Mouse (Mus musculus) spleen, adult 18-20 months (tissue): ENCODE measurements at regions not wholly inside any gene's neighbourhood (a gene's known extent, or its start where the extent isn't known, plus 50 kb on each side); places are given as distances from the start of the nearest gene placed in this dataset.

Experiments
- DNase-seq, 2 experiments: peaks; one replicate each; pipeline ENCODE4 v3.0.0; 2022; ENCODE audit warnings: mixed read lengths in 2 of 2

DNA sequence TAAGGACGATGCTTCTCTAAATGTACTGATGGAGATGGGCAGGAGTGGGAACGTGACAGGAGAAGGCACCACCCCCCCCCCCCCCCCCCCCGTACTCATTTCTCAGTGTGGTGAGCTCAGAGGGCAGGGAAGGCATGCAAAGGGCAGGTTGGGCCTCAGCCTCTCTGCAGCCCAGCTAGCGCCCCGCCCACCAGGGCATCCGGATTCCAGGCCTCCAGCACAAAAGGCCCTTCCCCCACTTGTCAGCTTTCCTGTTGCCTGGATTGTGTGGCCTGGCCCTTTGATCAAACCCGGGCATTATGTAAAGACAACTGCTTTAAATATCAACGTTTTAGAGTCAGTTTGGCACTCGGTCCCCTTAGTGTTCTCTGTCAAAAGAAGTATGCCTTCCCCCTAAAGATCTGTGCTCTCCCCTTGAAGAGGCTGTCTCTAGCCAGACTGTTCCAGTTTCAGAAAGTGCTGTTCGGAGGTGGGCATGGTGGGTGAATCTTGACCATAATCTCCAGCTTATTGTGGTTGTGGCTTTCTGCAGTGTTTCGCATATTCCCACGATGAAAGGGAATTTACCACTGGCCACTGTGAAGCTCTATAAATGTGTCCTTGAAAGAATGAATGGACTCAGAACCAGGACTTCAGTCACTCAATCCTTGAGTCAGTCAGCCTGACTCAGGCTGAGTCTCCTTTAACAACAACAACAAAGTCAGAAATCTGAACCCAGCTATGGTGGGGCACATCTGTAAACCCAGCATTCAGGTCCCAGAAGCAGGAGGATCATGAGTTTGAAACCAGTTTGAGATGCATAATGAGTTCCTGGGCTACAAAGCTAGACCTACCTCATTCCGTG, 192.4 kb upstream of the Klf3 start:
- peak in 1 of 2 experiments; percentile 34 for DNase-seq

DNA sequence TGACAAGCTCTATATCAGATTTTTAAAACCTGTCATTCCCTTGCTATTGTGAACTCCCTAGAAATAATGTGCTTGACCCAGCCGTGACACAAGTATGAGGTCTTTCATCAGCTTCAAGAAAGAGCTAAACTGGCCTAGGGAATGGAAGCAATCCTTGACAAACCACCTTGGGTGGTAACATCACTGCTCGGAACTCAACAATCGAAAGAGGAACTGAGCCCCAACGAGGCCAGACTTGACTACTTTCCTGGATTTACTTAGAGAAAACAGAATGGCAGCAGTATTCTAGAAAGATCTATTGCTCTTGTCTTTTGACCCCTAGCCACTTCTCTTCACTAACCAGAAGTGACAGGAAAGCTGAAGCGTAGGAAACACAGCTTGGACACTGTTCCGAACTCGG, 191.2 kb upstream of the Klf3 start:
- DNase-seq, result no peak

GRCm38 (mm10) chr5:64613696-64614095, 189.5 kb upstream of the Klf3 start:
- DNase-seq, result no peak

GRCm38 (mm10) chr5:64618126-64618525, 185.1 kb upstream of the Klf3 start:
- no peak for DNase-seq

DNA sequence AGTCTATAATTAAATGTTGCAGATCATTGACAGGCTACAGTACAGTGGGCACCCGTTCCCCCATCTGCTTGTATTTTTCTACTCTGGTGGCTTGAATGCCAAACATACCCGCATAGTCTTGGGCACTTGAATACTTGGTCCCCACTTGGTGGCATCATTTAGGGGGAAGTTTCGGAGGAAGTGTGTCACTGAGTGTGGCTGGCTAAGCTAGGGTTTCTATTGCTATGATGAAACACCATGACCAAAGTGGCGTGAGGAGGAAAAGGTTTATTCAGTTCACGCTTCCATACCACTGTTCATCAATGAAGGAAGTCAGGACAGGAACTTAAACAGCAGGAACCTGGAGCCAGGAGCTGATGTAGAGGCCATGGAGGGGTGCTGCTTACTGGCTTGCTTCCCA, 183.4 kb upstream of the Klf3 start:
- no peak for DNase-seq

DNA sequence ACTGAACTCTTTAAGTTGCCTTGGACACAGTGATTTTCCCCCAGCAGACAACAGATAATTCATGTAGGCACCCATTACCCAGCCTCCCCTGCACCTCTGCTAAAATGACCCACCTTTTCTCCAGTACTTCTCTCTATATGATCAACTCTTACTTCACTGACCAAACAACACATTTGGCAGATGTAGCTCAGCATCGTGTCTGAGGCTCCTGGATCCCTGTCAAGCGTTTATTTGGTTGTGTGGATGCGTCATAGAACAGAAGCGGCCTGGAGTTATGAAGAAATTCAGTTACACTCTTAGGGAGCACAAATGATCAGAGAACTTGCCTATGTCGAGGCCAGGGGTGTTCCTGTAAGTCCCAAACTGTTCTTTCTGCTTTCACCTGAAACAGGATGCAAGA, 182.5 kb upstream of the Klf3 start:
- DNase-seq, result no peak

GRCm38 (mm10) chr5:64621386-64621785, 181.8 kb upstream of the Klf3 start:
- no peak for DNase-seq

- no peak for DNase-seq
These were observed 179.5 kb upstream of the Klf3 start for GRCm38 (mm10) chr5:64623653-64624052.

- DNase-seq, result no peak
These were observed 179.0 kb upstream of the Klf3 start for GRCm38 (mm10) chr5:64624205-64624604.

DNA sequence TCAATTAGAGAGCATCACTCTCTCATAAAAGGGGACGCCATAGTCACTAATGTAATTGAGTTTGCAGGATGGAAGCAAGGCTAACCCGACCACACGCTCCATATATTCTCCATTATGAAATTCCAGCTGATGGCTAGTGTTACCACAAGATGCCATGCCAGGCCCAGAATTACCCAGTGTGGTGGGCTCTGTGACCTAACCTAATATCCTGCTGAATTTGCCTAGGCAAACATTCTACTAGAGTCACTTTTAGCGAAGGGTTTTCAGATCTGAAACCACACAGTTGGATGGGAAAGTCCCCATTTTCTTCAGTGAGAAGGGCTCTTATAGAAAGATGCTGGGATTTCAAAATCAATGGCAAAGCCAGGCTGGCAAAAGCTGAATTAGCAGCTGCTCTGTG, 177.8 kb upstream of the Klf3 start:
- DNase-seq, result no peak

- DNase-seq, result no peak
These were observed 177.3 kb upstream of the Klf3 start for GRCm38 (mm10) chr5:64625841-64626298.

- peak in 1 of 2 experiments; percentile 37 for DNase-seq
These were observed 176.8 kb upstream of the Klf3 start for GRCm38 (mm10) chr5:64626351-64626750.

DNA sequence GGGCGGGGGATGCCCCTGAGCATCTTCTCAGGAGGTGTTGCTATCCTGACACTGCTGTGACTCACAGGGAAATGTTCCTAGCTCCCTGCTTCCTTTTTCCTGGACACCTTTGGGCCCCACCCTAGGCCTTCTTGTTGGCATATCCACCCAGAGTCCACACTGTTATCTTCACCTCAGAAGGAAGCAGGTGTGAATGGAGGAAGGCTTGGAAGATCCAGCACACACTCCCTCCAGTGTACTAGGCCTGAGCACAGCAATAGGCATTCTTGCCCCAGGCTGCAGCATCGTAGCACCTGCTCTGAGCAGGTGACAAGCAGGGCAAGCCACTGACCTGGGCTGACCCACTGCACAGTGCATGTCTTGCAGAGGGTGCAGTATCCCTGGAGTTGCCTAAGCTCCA, 172.6 kb upstream of the Klf3 start:
- DNase-seq, result no peak

- no peak for DNase-seq
These were observed 171.0 kb upstream of the Klf3 start for GRCm38 (mm10) chr5:64632171-64632570.

DNA sequence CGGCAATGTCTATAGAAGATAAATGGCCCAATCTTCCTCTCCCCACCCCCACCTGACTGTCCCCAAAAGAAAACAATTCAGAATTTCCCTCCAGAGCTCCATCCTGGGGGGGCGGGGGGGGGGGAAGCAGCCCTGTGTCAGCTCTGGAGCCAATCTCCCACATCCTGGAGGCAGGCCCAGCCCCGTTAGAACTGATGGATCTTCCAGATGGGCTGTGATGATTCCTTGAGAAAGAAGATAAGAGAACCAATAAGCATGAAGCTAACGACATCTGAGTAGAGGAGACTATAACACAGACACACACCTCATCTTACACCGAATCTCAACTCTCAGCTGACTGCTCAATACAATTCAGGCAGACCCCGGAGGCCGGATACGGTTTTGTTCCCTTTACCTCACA, 169.2 kb upstream of the Klf3 start:
- no peak for DNase-seq

DNA sequence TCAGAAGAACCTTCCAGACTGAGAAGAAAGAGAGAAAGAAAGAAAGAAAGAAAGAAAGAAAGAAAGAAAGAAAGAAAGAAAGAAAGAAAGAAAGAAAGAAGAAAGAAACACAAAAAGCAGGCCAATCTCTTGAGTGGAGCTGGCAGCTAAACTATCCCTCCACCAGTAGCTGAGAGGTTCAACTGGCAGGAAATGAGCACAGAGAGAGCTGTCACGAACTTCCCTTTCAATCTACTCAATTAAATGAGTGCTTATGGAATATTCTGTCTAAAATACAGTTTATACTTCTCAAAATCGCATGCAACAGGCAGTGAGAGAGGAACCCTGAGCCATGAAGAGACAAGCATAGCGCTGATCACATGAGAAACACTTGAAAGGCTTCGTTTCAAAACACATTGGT, 168.5 kb upstream of the Klf3 start:
- no peak for DNase-seq

DNA sequence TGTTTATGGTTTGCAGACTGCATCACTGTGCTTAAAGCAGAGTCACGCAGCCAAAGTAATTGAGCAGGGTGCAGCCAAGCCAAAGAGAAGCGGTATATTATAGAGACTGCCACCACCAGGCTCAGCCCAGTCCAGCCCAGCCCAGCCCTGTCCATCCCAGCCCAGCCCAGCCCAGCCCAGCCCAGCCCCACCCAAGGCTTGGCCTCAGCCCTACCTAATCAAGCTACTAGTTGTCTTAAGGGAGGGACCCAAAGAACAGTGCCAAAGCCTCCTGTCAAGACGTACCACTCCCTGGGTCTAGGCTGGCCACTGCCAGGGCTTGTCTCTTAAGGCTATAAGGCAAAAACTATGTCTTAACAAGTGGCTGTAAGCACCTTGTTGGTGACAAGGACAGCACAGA, 166.9 kb upstream of the Klf3 start:
- no peak for DNase-seq

- DNase-seq, result no peak
These were observed 159.6 kb upstream of the Klf3 start for GRCm38 (mm10) chr5:64643584-64643983.

- DNase-seq, result peak in 1 of 2 experiments; percentile 21
These were observed 155.6 kb upstream of the Klf3 start for GRCm38 (mm10) chr5:64647417-64648125.

DNA sequence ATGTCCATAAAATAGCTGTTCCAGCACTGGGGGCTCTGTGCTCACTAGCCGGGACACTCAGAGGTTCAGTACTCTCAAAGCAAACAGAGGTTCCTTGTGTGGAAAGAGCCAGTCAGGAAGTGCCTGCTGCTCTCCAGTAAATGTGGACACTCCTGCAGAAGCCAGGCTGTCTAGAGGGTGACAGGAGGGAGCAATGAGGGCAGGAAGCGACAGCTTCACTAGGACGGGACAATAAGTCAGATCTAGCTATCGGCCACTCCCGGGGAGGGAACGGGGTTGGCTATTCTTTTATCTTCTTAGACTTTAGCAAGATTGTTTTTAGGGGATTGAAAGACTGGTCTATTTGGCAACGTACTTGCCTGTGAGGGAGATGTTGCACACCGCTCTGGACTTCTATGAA, 154.7 kb upstream of the Klf3 start:
- no peak for DNase-seq

GRCm38 (mm10) chr5:64651407-64651806, 151.8 kb upstream of the Klf3 start:
- no peak for DNase-seq

GRCm38 (mm10) chr5:64653764-64654163, 149.4 kb upstream of the Klf3 start:
- DNase-seq, result no peak

DNA sequence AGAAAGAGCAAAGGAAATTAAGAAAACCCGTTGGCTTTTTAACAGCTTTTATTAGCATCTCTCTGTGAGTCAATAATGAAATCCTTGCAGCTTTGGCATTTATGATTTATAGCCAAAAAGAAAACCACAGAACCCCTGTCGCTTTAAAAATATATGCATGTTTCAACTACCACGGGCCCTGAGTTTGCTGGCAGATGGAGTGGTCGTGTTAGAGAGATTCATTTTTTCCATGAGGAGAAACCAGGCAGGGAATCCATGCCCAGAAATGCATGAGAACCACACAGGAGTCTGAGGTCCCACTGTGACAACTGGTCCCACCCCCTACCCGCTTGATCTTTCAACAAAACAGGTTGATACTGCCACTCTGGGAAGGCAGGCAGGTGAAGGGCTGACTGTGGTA, 147.9 kb upstream of the Klf3 start:
- DNase-seq, result no peak

GRCm38 (mm10) chr5:64661959-64662358, 141.2 kb upstream of the Klf3 start:
- no peak for DNase-seq
